Mouse (Mus musculus) embryonic facial prominence, embryonic 15.5 days (tissue): Measurements from ENCODE around the gene Strip1. TPM values are rescaled to one million over a fixed set of nuclear protein-coding genes. Genes with fewer than 3 reads are reported as not detected.
A peak's percentile ranks its signal among the peaks of the same experiment; 100 is the strongest.

ENCODE experiments used
- ATAC-seq: fragments of 200-750 bp; cut with Nextera tagmentation; 2 replicates; pipeline ENCODE4 v1.8.0; 2017; ENCODE audit warnings: low read depth, moderate TSS enrichment; ENCODE audit not compliant: insufficient number of reproducible peaks, low FRiP score, low TSS enrichment
- H3K27ac ChIP-seq: fragments of 300-500 bp; sonication (generic); replicated peaks from 2 replicates; pipeline ENCODE4 v1.5.1; 2015; ENCODE audit warnings: mild to moderate bottlenecking, inconsistent platforms
- H3K27me3 ChIP-seq: fragments of 300-500 bp; sonication (generic); 2 replicates; pipeline ENCODE4 v1.6.1; 2015; ENCODE audit warnings: inconsistent platforms
- H3K36me3 ChIP-seq: fragments of 300-500 bp; sonication (generic); 2 replicates; pipeline ENCODE4 v1.6.1; 2015; ENCODE audit warnings: mild to moderate bottlenecking, inconsistent platforms
- H3K4me1 ChIP-seq: fragments of 300-500 bp; sonication (generic); 2 replicates; pipeline ENCODE4 v1.6.1; 2015; ENCODE audit warnings: inconsistent platforms
- H3K4me2 ChIP-seq: fragments of 300-500 bp; sonication (generic); replicated peaks from 2 replicates; pipeline ENCODE4 v1.6.1; 2015; ENCODE audit warnings: mild to moderate bottlenecking, inconsistent platforms
- H3K4me3 ChIP-seq: fragments of 300-500 bp; sonication (generic); replicated peaks from 2 replicates; pipeline ENCODE4 v1.5.1; 2015; ENCODE audit warnings: mild to moderate bottlenecking, inconsistent platforms
- H3K9ac ChIP-seq: fragments of 300-500 bp; sonication (generic); 2 replicates; pipeline ENCODE4 v1.6.1; 2015; ENCODE audit warnings: inconsistent platforms
- H3K9me3 ChIP-seq: fragments of 300-500 bp; sonication (generic); replicated peaks from 2 replicates; pipeline ENCODE4 v1.6.1; 2016; ENCODE audit warnings: inconsistent platforms
- WGBS: fragments of 180-500 bp; shearing (Covaris S2); methylation state at CpG from one replicate; pipeline ENCODE4 v1.1.7; 2015; 5-methylcytosine and 5-hydroxymethylcytosine counted together
- polyA plus RNA-seq: library from polyadenylated mRNA; unstranded; fragments of >200 nt; fragmentation: Nextera tagmentation; extraction: Ambion mirVana; gene quantifications from 2 replicates; pipeline ENCODE4 v1.2.1, GENCODE M21; 2015

Strip1 gene
- polyA plus RNA-seq, 1 experiment from 2014 or later = 55.8 TPM

- H3K27ac ChIP-seq = no peak overlapping the region
- H3K27me3 ChIP-seq = no peaks in the 10 kb centered on the region; the same call in 1 of the 2 replicates
Measured at GRCm38 (mm10) chr3:107609376-107609775, 22.1 kb downstream of the Strip1 start.

GRCm38 (mm10) chr3:107608808-107609207 lies 22.7 kb downstream of the Strip1 start:
- no peak overlapping the region for H3K4me3 ChIP-seq
- H3K36me3 ChIP-seq = peaks cover 34% of the 10 kb centered on the region
- H3K9me3 ChIP-seq = no peaks in the 10 kb centered on the region
- no peak overlapping the region for H3K27ac ChIP-seq
- no peak overlapping the region for H3K4me2 ChIP-seq
- 59% methylated on average over 4 of the region's 4 CpGs for WGBS
- ATAC-seq = no peak
- H3K27me3 ChIP-seq = no peaks in the 10 kb centered on the region; the same call in 1 of the 2 replicates
- H3K9ac ChIP-seq = no peak overlapping the region
- H3K4me1 ChIP-seq = peaks cover 4% of the 10 kb centered on the region; the same call in 1 of the 2 replicates

More at GRCm38 (mm10) chr3:107609376-107609775, 22.1 kb downstream of the Strip1 start:
- Histone ChIP-seq H3K4me1 (peaks cover 4% of the 10 kb centered on the region; the same call in 1 of the 2 replicates), H3K4me2 (no peak overlapping the region), H3K9me3 (no peaks in the 10 kb centered on the region), H3K36me3 (peaks cover 39% of the 10 kb centered on the region), H3K9ac (no peak overlapping the region), H3K4me3 (no peak overlapping the region)
- no peak for ATAC-seq
- WGBS = 23% methylated on average over 3 of the region's 3 CpGs

- Histone ChIP-seq H3K4me3 (no peak overlapping the region), H3K9ac (no peak overlapping the region), H3K27me3 (no peaks in the 10 kb centered on the region; the same call in 1 of the 2 replicates), H3K27ac (no peak overlapping the region), H3K9me3 (no peaks in the 10 kb centered on the region), H3K36me3 (peaks cover 18% of the 10 kb centered on the region), H3K4me1 (peaks cover 4% of the 10 kb centered on the region; the same call in 1 of the 2 replicates), H3K4me2 (no peak overlapping the region)
- WGBS = 76% methylated on average over 8 of the region's 8 CpGs
- no peak for ATAC-seq
Measured at GRCm38 (mm10) chr3:107607221-107607620, 24.3 kb downstream of the Strip1 start.

- Histone ChIP-seq H3K9ac (no peak overlapping the region), H3K4me1 (peaks cover 7% of the 10 kb centered on the region), H3K27me3 (peaks cover 5% of the 10 kb centered on the region; the same call in 1 of the 2 replicates), H3K4me3 (no peak overlapping the region), H3K27ac (no peak overlapping the region), H3K9me3 (no peaks in the 10 kb centered on the region), H3K36me3 (0 out of 2 replicates have a peak, but pooled peaks cover under 1% of the 10 kb centered on the region), H3K4me2 (no peak overlapping the region)
- 4% methylated on average over 4 of the region's 4 CpGs for whole genome bisulfite sequencing
- ATAC-seq = no peak
Measured at GRCm38 (mm10) chr3:107605304-107605703, 26.2 kb downstream of the Strip1 start.

GRCm38 (mm10) chr3:107600127-107600526 lies 31.4 kb downstream of the Strip1 start:
- peak overlapping the region; percentile 56 for H3K27ac ChIP-seq
- peak overlapping the region; percentile 16 for H3K4me2 ChIP-seq
- H3K9ac ChIP-seq = no peak overlapping the region
- peak overlapping the region; percentile 19; the same call in 1 of the 2 replicates for H3K4me3 ChIP-seq
- 35% methylated on average over 6 of the region's 6 CpGs for WGBS
- H3K27me3 ChIP-seq = peaks cover 49% of the 10 kb centered on the region
- H3K9me3 ChIP-seq = no peaks in the 10 kb centered on the region
- ATAC-seq = peak; percentile 76
- peaks cover 34% of the 10 kb centered on the region for H3K4me1 ChIP-seq
- no peaks in the 10 kb centered on the region for H3K36me3 ChIP-seq

GRCm38 (mm10) chr3:107597586-107598389 lies 33.7 kb downstream of the Strip1 start:
- ATAC-seq = no peak
- Histone ChIP-seq H3K4me2 (peak overlapping the region; percentile 65; the same call in 1 of the 2 replicates), H3K9ac (no peak overlapping the region), H3K27ac (0 out of 2 replicates have a peak overlapping the region, but pooled peaks have one; percentile 28), H3K36me3 (no peaks in the 10 kb centered on the region), H3K4me1 (peaks cover 44% of the 10 kb centered on the region), H3K4me3 (peak overlapping the region; percentile 56), H3K27me3 (peaks cover 71% of the 10 kb centered on the region), H3K9me3 (no peaks in the 10 kb centered on the region)
- 15% methylated on average over 22 of the region's 22 CpGs for WGBS

- Histone ChIP-seq H3K4me1 (peaks cover 44% of the 10 kb centered on the region), H3K36me3 (no peaks in the 10 kb centered on the region), H3K4me3 (peak overlapping the region; percentile 56), H3K27ac (no peak overlapping the region), H3K9ac (no peak overlapping the region), H3K27me3 (peaks cover 78% of the 10 kb centered on the region), H3K4me2 (peak overlapping the region; percentile 65), H3K9me3 (no peaks in the 10 kb centered on the region)
- ATAC-seq = no peak
- 8% methylated on average over 21 of the region's 24 CpGs for WGBS
Measured at GRCm38 (mm10) chr3:107597134-107597533, 34.4 kb downstream of the Strip1 start.

- 3% methylated on average over 26 of the region's 26 CpGs for WGBS
- Histone ChIP-seq H3K9ac (no peak overlapping the region), H3K27me3 (peaks cover 82% of the 10 kb centered on the region), H3K36me3 (no peaks in the 10 kb centered on the region), H3K27ac (no peak overlapping the region), H3K4me2 (peak overlapping the region; percentile 65), H3K4me3 (peak overlapping the region; percentile 56), H3K9me3 (no peaks in the 10 kb centered on the region), H3K4me1 (peaks cover 44% of the 10 kb centered on the region)
- no peak for ATAC-seq
Measured at GRCm38 (mm10) chr3:107596559-107596958, 34.9 kb downstream of the Strip1 start.

- Histone ChIP-seq H3K9ac (peak overlapping the region; percentile 39), H3K4me3 (peak overlapping the region; percentile 56), H3K36me3 (no peaks in the 10 kb centered on the region), H3K9me3 (no peaks in the 10 kb centered on the region), H3K4me2 (peak overlapping the region; percentile 65), H3K27ac (peak overlapping the region; percentile 82), H3K4me1 (peaks cover 44% of the 10 kb centered on the region), H3K27me3 (peaks cover 87% of the 10 kb centered on the region)
- ATAC-seq = no peak
- 1% methylated on average over 34 of the region's 34 CpGs for WGBS
Measured at GRCm38 (mm10) chr3:107595938-107596461, 35.5 kb downstream of the Strip1 start.

- H3K9ac ChIP-seq = peak overlapping the region; percentile 39
- under 1% methylated on average over 50 of the region's 50 CpGs for WGBS
- no peak for ATAC-seq
- H3K4me3 ChIP-seq = peak overlapping the region; percentile 56
- peak overlapping the region; percentile 65 for H3K4me2 ChIP-seq
- no peaks in the 10 kb centered on the region for H3K9me3 ChIP-seq
- no peaks in the 10 kb centered on the region for H3K36me3 ChIP-seq
- peaks cover 83% of the 10 kb centered on the region for H3K27me3 ChIP-seq
- H3K4me1 ChIP-seq = peaks cover 42% of the 10 kb centered on the region
- peak overlapping the region; percentile 82 for H3K27ac ChIP-seq
Measured at GRCm38 (mm10) chr3:107595264-107595937, 36.1 kb downstream of the Strip1 start.
